ENCODE assay signal across 8 mouse cellular contexts in genomic region chr8:4800524-4801122, GRCm38 (mm10). TPM values are rescaled to one million over a fixed set of nuclear protein-coding genes. Genes with fewer than 3 reads are reported as not detected.
DNase-seq lines count a peak whose midpoint lies in the region; ATAC-seq and TF ChIP-seq lines count a peak whose summit lies in the region.

No protein-coding gene starts in this region.

- intact Hi-C loops in gastrocnemius, postnatal 14 days (cut with DNase I; ENCODE audit: low total_unique reads): no loop called here
- intact Hi-C loops in left cerebral cortex, postnatal 25 days (cut with DNase I): no loop called here

- peak; percentile 63 for ATAC-seq in granulocyte monocyte progenitor cell, adult 5-6 weeks (replicated peaks; ENCODE audit: poor library complexity, severe bottlenecking)
- peak; percentile 52; the same call in 1 of the 2 replicates for ATAC-seq in midbrain, postnatal 0 days (ENCODE audit: low FRiP score)

- H3K9ac ChIP-seq in midbrain, postnatal 0 days (replicated peaks; ENCODE audit: low read length, poor library complexity, severe bottlenecking): no peak overlapping the region

- DNase-seq in gastrocnemius, postnatal 14 days: peak; percentile 9
- DNase-seq in gastrocnemius, postnatal 25 days: no peak
- peak; percentile 49 to 56 for DNase-seq in B cell, adult 2 months
- DNase-seq in left cerebral cortex, postnatal 25 days (ENCODE audit: low spot score in 2 of 2): peak; percentile 4 to 41
- DNase-seq in midbrain, postnatal 0 days (ENCODE audit: low spot score): peak; percentile 15
- peak; percentile 38 for DNase-seq in yolk sac, embryonic 10.5 days (ENCODE audit: low spot score)

- H3K27me3 ChIP-seq in midbrain, postnatal 0 days (ENCODE audit: insufficient read depth, low read length): no peaks in the 10 kb centered on the region

- no peak overlapping the region for H3K4me2 ChIP-seq in midbrain, postnatal 0 days (ENCODE audit: low read depth, low read length, poor library complexity, severe bottlenecking)

- no peaks in the 10 kb centered on the region for H3K36me3 ChIP-seq in midbrain, postnatal 0 days (ENCODE audit: insufficient read depth, low read length)

- no peak for TF ChIP-seq POLR2A in bone marrow macrophage, adult 2 months (IDR thresholded peaks at IDR 0.05; ENCODE audit: borderline replicate concordance, low read depth, low read length)

- peak; percentile 42; the same call in 1 of the 2 replicates for TF ChIP-seq CTCF in bone marrow macrophage, adult 2 months (IDR thresholded peaks at IDR 0.05; ENCODE audit: low read depth, low read length)
- peak; percentile 52 for TF ChIP-seq CTCF in midbrain, postnatal 0 days (IDR thresholded peaks at IDR 0.05)

- no peak overlapping the region for H3K27ac ChIP-seq in bone marrow macrophage, adult 2 months (ENCODE audit: insufficient read depth, low read depth, low read length)
- no peak overlapping the region for H3K27ac ChIP-seq in midbrain, postnatal 0 days (ENCODE audit: low read depth, low read length)

- H3K4me3 ChIP-seq in bone marrow macrophage, adult 2 months (ENCODE audit: insufficient read depth, low read length): no peak overlapping the region
- H3K4me3 ChIP-seq in midbrain, postnatal 0 days (ENCODE audit: low read depth, low read length): no peak overlapping the region

- no peaks in the 10 kb centered on the region for H3K9me3 ChIP-seq in midbrain, postnatal 0 days (ENCODE audit: low read length)

- 58% methylated on average over 19 of the region's 19 CpGs for WGBS in midbrain, postnatal 0 days

- H3K4me1 ChIP-seq in bone marrow macrophage, adult 2 months (ENCODE audit: control insufficient read depth, insufficient read depth, low read length): no peaks in the 10 kb centered on the region
- H3K4me1 ChIP-seq in midbrain, postnatal 0 days (ENCODE audit: insufficient read depth, low read length): no peaks in the 10 kb centered on the region

RNA-seq across cellular contexts. Expression of gene Shcbp1, which starts 21.3 kb away (rescaled TPM):
- total RNA-seq in gastrocnemius, postnatal 14 days (2021): 1 to 10 TPM; 1.8 to 2.3 TPM
- under 1 TPM; 0.20 to 0.54 TPM for total RNA-seq in gastrocnemius, postnatal 25 days (2021)
- 16.4 and 17.6 TPM in 2 replicates for polyA plus RNA-seq in bone marrow macrophage, adult 2 months (2012; ENCODE audit: insufficient read depth, insufficient read length, missing spikeins)
- total RNA-seq in granulocyte monocyte progenitor cell, adult 5-6 weeks (2014; fragmentation: Nextera tagmentation): 27.5 and 40.1 TPM in 2 replicates
- 54.2 and 70.9 TPM in 2 replicates for total RNA-seq in granulocyte monocyte progenitor cell, adult 5-6 weeks (2017)
- total RNA-seq in left cerebral cortex, postnatal 25 days (2021): 1 to 10 TPM in 1 of 2 experiments, under 1 TPM in 1; 0.50 to 1.2 TPM
- total RNA-seq in midbrain, postnatal 0 days (2014; rRNA removed): 2.5 and 2.6 TPM in 2 replicates
- polyA plus RNA-seq in midbrain, postnatal 0 days (2015; fragmentation: Nextera tagmentation; extraction: Ambion mirVana): 3.6 and 3.7 TPM in 2 replicates
